In genomic region chr7:116036591-116037555, GRCm38 (mm10) we compare ENCODE assay signal across 10 mouse cellular contexts. TPM values are rescaled to one million over a fixed set of nuclear protein-coding genes. Genes with fewer than 3 reads are reported as not detected.
A peak's percentile ranks its signal among the peaks of the same experiment; 100 is the strongest.
DNase-seq lines count a peak whose midpoint lies in the region; ATAC-seq lines count a peak whose summit lies in the region.
"Had no signal": no experiment of that assay in that cellular context is flagged by ENCODE, and none has a peak within 500 bp of the region (broad histone marks: within the 10 kb centered on the region; RNA-seq: fewer than 3 reads in every experiment).

No protein-coding gene starts in this region.

- H3K9me3 ChIP-seq in heart, embryonic 11.5 days (replicated peaks; ENCODE audit: control insufficient read depth, low read length) = no peaks in the 10 kb centered on the region
- no peaks in the 10 kb centered on the region for H3K9me3 ChIP-seq in hindbrain, embryonic 11.5 days (ENCODE audit: control insufficient read depth, low read length)
- H3K9me3 ChIP-seq in midbrain, embryonic 15.5 days = no peaks in the 10 kb centered on the region

- peaks cover 7% of the 10 kb centered on the region; the same call in 1 of the 2 replicates for H3K4me1 ChIP-seq in heart, embryonic 11.5 days (ENCODE audit: control insufficient read depth, insufficient read depth, low read length)
- H3K4me1 ChIP-seq in hindbrain, embryonic 11.5 days (replicated peaks; ENCODE audit: control insufficient read depth, insufficient read depth, low read length) = peaks cover 10% of the 10 kb centered on the region
- H3K4me1 ChIP-seq in midbrain, embryonic 15.5 days = peaks cover 54% of the 10 kb centered on the region

- no peak overlapping the region for H3K4me3 ChIP-seq in heart, embryonic 11.5 days (ENCODE audit: low read depth, low read length)
- H3K4me3 ChIP-seq in hindbrain, embryonic 11.5 days (ENCODE audit: low read depth, low read length) = no peak overlapping the region
- H3K4me3 ChIP-seq in midbrain, embryonic 15.5 days = peak overlapping the region; percentile 50; the same call in 1 of the 2 replicates

- DNase-seq in heart, postnatal 10 days = no peak
- DNase-seq in ZHBTc4 (ENCODE audit: low read depth, low spot score) = peak; percentile 23
- DNase-seq in hindbrain, embryonic 11.5 days (ENCODE audit: low spot score) = peak; percentile 35
- DNase-seq in ovary, postnatal 36 days (ENCODE audit: low spot score) = no peak
- no peak for DNase-seq in layer of hippocampus, adult 9-10 months (ENCODE audit: low spot score)
- DNase-seq: cerebellum, adult 11-12 months had no signal

- H3K27me3 ChIP-seq in heart, embryonic 11.5 days (ENCODE audit: control insufficient read depth, insufficient read depth, low read length) = peaks cover 30% of the 10 kb centered on the region
- H3K27me3 ChIP-seq in hindbrain, embryonic 11.5 days (ENCODE audit: control insufficient read depth, insufficient read depth, low read length) = peaks cover 44% of the 10 kb centered on the region
- peaks cover 43% of the 10 kb centered on the region for H3K27me3 ChIP-seq in midbrain, embryonic 15.5 days (replicated peaks)

- H3K9ac ChIP-seq in heart, embryonic 11.5 days (ENCODE audit: low read depth, low read length) = no peak overlapping the region
- H3K9ac ChIP-seq in hindbrain, embryonic 11.5 days (ENCODE audit: low read depth, low read length) = no peak overlapping the region
- no peak overlapping the region for H3K9ac ChIP-seq in midbrain, embryonic 15.5 days

- ATAC-seq in heart, embryonic 11.5 days (replicated peaks; ENCODE audit: insufficient number of reproducible peaks, low FRiP score, low TSS enrichment) = no peak
- no peak for ATAC-seq in hindbrain, embryonic 11.5 days (ENCODE audit: low FRiP score)
- ATAC-seq in midbrain, embryonic 15.5 days (replicated peaks) = no peak
- ATAC-seq in erythroid progenitor cell, adult 5-6 weeks (replicated peaks; ENCODE audit: low FRiP score, poor library complexity, severe bottlenecking) = no peak

- peak overlapping the region; percentile 97 for H3K4me2 ChIP-seq in heart, embryonic 11.5 days
- H3K4me2 ChIP-seq in hindbrain, embryonic 11.5 days (replicated peaks; ENCODE audit: low read depth, low read length) = no peak overlapping the region
- H3K4me2 ChIP-seq in midbrain, embryonic 15.5 days = peak overlapping the region; percentile 18

- H3K36me3 ChIP-seq in heart, embryonic 11.5 days (ENCODE audit: control insufficient read depth, insufficient read depth, low read length) = no peaks in the 10 kb centered on the region
- H3K36me3 ChIP-seq in hindbrain, embryonic 11.5 days (ENCODE audit: control insufficient read depth, insufficient read depth, low read length) = no peaks in the 10 kb centered on the region
- no peaks in the 10 kb centered on the region for H3K36me3 ChIP-seq in midbrain, embryonic 15.5 days (replicated peaks)

- WGBS in heart, embryonic 11.5 days (ENCODE audit: insufficient replicate concordance) = 25% methylated on average over 18 of the region's 18 CpGs
- WGBS in hindbrain, embryonic 11.5 days = 12% methylated on average over 18 of the region's 18 CpGs
- WGBS in midbrain, embryonic 15.5 days = 32% methylated on average over 18 of the region's 18 CpGs

- intact Hi-C loops in heart, postnatal 10 days (cut with DNase I) = loop anchor here (10.0 kb wide), 3 partner anchors 282 to 902 kb away; no protein-coding TSS in a partner anchor

- no peak overlapping the region for H3K27ac ChIP-seq in heart, embryonic 11.5 days (ENCODE audit: low read depth, low read length)
- H3K27ac ChIP-seq in hindbrain, embryonic 11.5 days (ENCODE audit: low read depth, low read length) = no peak overlapping the region
- H3K27ac ChIP-seq in midbrain, embryonic 15.5 days = no peak overlapping the region
- H3K27ac ChIP-seq: macrophage had no signal

RNA-seq across cellular contexts. Expression of gene Sox6, which starts 1.7 kb away (rescaled TPM):
- 33.2 and 45.1 TPM in 2 replicates for polyA plus RNA-seq in heart, embryonic 11.5 days (2014; fragmentation: Nextera tagmentation; extraction: Ambion mirVana)
- total RNA-seq in heart, postnatal 10 days (2021) = 10 to 100 TPM; 22.9 to 30.3 TPM
- polyA plus RNA-seq in hindbrain, embryonic 11.5 days (2014; fragmentation: Nextera tagmentation; extraction: Ambion mirVana) = 43.3 and 49.4 TPM in 2 replicates
- polyA plus RNA-seq in midbrain, embryonic 15.5 days (2015; fragmentation: Nextera tagmentation; extraction: Ambion mirVana) = 51.7 and 51.8 TPM in 2 replicates
- total RNA-seq in erythroid progenitor cell, adult 5-6 weeks (2015; ENCODE audit: low replicate concordance) = 1,078 and 1,095 TPM in 2 replicates
- 892 and 1,010 TPM in 2 replicates for total RNA-seq in erythroid progenitor cell, adult 5-6 weeks (2017; ENCODE audit: low replicate concordance)
- polyA plus RNA-seq: macrophage had no signal

RNA-seq across cellular contexts. Expression of gene 1110004F10Rik, which starts 2.3 kb away (rescaled TPM):
- polyA plus RNA-seq in heart, embryonic 11.5 days (2014; fragmentation: Nextera tagmentation; extraction: Ambion mirVana) = 191 and 215 TPM in 2 replicates
- total RNA-seq in heart, postnatal 10 days (2021) = 10 to 100 TPM; 65.9 to 73.8 TPM
- 358 and 405 TPM in 2 replicates for polyA plus RNA-seq in hindbrain, embryonic 11.5 days (2014; fragmentation: Nextera tagmentation; extraction: Ambion mirVana)
- 313 and 320 TPM in 2 replicates for polyA plus RNA-seq in midbrain, embryonic 15.5 days (2015; fragmentation: Nextera tagmentation; extraction: Ambion mirVana)
- 50.7 and 81.8 TPM in 2 replicates for total RNA-seq in erythroid progenitor cell, adult 5-6 weeks (2015; ENCODE audit: low replicate concordance)
- 46.9 and 76.1 TPM in 2 replicates for total RNA-seq in erythroid progenitor cell, adult 5-6 weeks (2017; ENCODE audit: low replicate concordance)

RNA-seq across cellular contexts. Expression of gene Gm4353, which starts 47.6 kb away (rescaled TPM):
- polyA plus RNA-seq in heart, embryonic 11.5 days (2014; fragmentation: Nextera tagmentation; extraction: Ambion mirVana) = 0.76 TPM in 1 of 2 replicates, not detected in the other
- total RNA-seq in heart, postnatal 10 days (2021) = 1 to 10 TPM in 1 of 2 experiments, under 1 TPM in 1; 0.74 to 2.1 TPM
- 0.97 and 1.1 TPM in 2 replicates for polyA plus RNA-seq in hindbrain, embryonic 11.5 days (2014; fragmentation: Nextera tagmentation; extraction: Ambion mirVana)
- 1.0 and 1.3 TPM in 2 replicates for polyA plus RNA-seq in midbrain, embryonic 15.5 days (2015; fragmentation: Nextera tagmentation; extraction: Ambion mirVana)
- total RNA-seq in erythroid progenitor cell, adult 5-6 weeks (2015; ENCODE audit: low replicate concordance) = not detected in 2 replicates
- total RNA-seq in erythroid progenitor cell, adult 5-6 weeks (2017; ENCODE audit: low replicate concordance) = 0.77 and 1.2 TPM in 2 replicates

Comparison
In these comparisons a context has a peak if more than half of its experiments do, and no peak if none do; other contexts are left out.
1. DNase-seq: peak in ZHBTc4 (single experiment) and hindbrain, embryonic 11.5 days (single experiment); none in heart, postnatal 10 days (0 of 2), ovary, postnatal 36 days (single experiment) and layer of hippocampus, adult 9-10 months (single experiment).